Mouse (Mus musculus) brain, embryonic 14.5 days (tissue): ENCODE results near the gene Abhd2.

Experiments used
- CTCF ChIP-seq: fragments of 200-500 bp; IDR thresholded peaks from 2 replicates; pipeline ENCODE4 v1.5.1; 2012; ENCODE audit warnings: inconsistent platforms, mild to moderate bottlenecking, moderate library complexity, borderline replicate concordance; ENCODE audit not compliant: insufficient read depth, insufficient read length; ENCODE audit errors: extremely low read depth
- POLR2A ChIP-seq: fragments of 200-500 bp; IDR thresholded peaks from 2 replicates; pipeline ENCODE4 v1.6.1; 2012; ENCODE audit warnings: mild to moderate bottlenecking, inconsistent platforms, borderline replicate concordance; ENCODE audit not compliant: poor library complexity, insufficient read depth, insufficient read length, severe bottlenecking; ENCODE audit errors: extremely low read depth

- TF ChIP-seq CTCF (no peak), POLR2A (no peak)
Measured at GRCm38 (mm10) chr7:79328769-79329168, 55.8 kb downstream of the Abhd2 start.
